Mouse (Mus musculus) heart, postnatal 0 days (tissue): Measurements from ENCODE around the gene Nop16.

Source experiments
- CTCF ChIP-seq: IDR thresholded peaks from 2 replicates; pipeline ENCODE4 v1.5.1; 2016; ENCODE audit warnings: antibody characterized with exemption, control low read depth, low read depth
- EP300 ChIP-seq: IDR thresholded peaks from 2 replicates; pipeline ENCODE4 v1.6.1; 2016; ENCODE audit warnings: antibody characterized with exemption, low read depth

- TF ChIP-seq EP300 (no peak), CTCF (no peak)
Observed at GRCm38 (mm10) chr13:54609301-54609700, 19.4 kb upstream of the Nop16 start.
